Mouse (Mus musculus) c-Kit-positive CD71-positive TER-119-negative erythroid progenitor cells, embryonic 14.5 days (primary cell): Measurements from ENCODE around the gene Ramp1.

ENCODE experiments used
- DNase-seq: peaks from one replicate; pipeline ENCODE4 v3.0.0-alpha.2; 2013; ENCODE audit warnings: low read depth

Gene Ramp1

GRCm38 (mm10) chr1:91240685-91241084, 61.1 kb downstream of the Ramp1 start:
- DNase-seq, result peak; percentile 21

GRCm38 (mm10) chr1:91241249-91241648, 61.6 kb downstream of the Ramp1 start:
- no peak for DNase-seq

GRCm38 (mm10) chr1:91248242-91248641, 68.6 kb downstream of the Ramp1 start:
- peak; percentile 45 for DNase-seq

- DNase-seq, result no peak
Observed at GRCm38 (mm10) chr1:91248970-91249369, 69.3 kb downstream of the Ramp1 start.

- peak; percentile 90 for DNase-seq
Observed at GRCm38 (mm10) chr1:91249564-91250414, 70.2 kb downstream of the Ramp1 start, which contains the start of gene Ube2f. Ube2f (plus strand) TSS chr1:91250304.

- DNase-seq, result no peak
Observed at GRCm38 (mm10) chr1:91250415-91251147, 71.0 kb downstream of the Ramp1 start.

- DNase-seq, result no peak
Observed at GRCm38 (mm10) chr1:91251148-91251650, 71.6 kb downstream of the Ramp1 start.

GRCm38 (mm10) chr1:91251927-91252326, 72.3 kb downstream of the Ramp1 start:
- peak; percentile 47 for DNase-seq

GRCm38 (mm10) chr1:91257918-91258317, 78.3 kb downstream of the Ramp1 start:
- DNase-seq, result no peak

- DNase-seq, result no peak
Observed at GRCm38 (mm10) chr1:91259794-91260193, 80.2 kb downstream of the Ramp1 start.

GRCm38 (mm10) chr1:91262508-91262907, 82.9 kb downstream of the Ramp1 start:
- DNase-seq, result no peak

- DNase-seq, result no peak
Observed at GRCm38 (mm10) chr1:91272260-91272659, 92.6 kb downstream of the Ramp1 start.
